Mouse (Mus musculus): ENCODE results near the gene Grhpr. TPM values are rescaled to one million over a fixed set of nuclear protein-coding genes. Genes with fewer than 3 reads are reported as not detected.

Grhpr gene
- polyA plus RNA-seq, 1 experiment, result 27.7 TPM

DNA sequence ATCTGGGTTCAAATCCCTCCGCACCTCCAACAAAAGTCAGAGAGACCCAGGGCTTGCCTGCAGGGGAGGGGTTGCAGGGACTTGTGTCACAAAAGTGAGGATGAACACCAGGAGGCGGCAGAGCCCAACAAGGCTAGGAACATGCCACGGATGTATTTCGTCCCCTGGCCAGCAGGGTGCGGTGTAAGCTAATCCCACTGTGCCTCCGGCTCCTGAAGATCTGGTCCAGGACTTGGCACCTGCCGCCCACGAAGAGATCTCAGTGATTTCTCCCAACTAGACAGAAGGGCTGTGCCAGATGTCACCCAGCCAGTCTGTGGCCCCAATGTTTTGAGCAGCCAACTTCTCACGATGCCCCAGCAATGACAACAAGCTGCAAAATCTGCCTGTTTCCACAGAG, 7.7 kb upstream of the Grhpr start:
- 11% methylated on average over 9 of the region's 9 CpGs for WGBS
- H3K27ac ChIP-seq (ENCODE audit: insufficient read depth, low read length), result no peak overlapping the region
- TF ChIP-seq CTCF (IDR thresholded peaks at IDR 0.05; ENCODE audit: extremely low read depth, insufficient read depth, insufficient read length, insufficient replicate concordance) (peak; percentile 96), POLR2A (IDR thresholded peaks at IDR 0.05; ENCODE audit: low read depth, low read length) (no peak)
- peak; percentile 73 to 86 for DNase-seq (ENCODE audit: low read depth in 1 of 2, low spot score in 2 of 2)
- H3K4me1 ChIP-seq (ENCODE audit: control insufficient read depth, insufficient read depth, insufficient read length), result peaks cover 25% of the 10 kb centered on the region; the same call in 1 of the 2 replicates
- H3K27me3 ChIP-seq (ENCODE audit: control insufficient read depth, insufficient read depth, low read length), result no peaks in the 10 kb centered on the region
- no peaks in the 10 kb centered on the region for H3K36me3 ChIP-seq (ENCODE audit: control insufficient read depth, insufficient read depth, low read length)
- H3K4me3 ChIP-seq (ENCODE audit: extremely low read depth, insufficient read depth, insufficient read length), result no peak overlapping the region

DNA sequence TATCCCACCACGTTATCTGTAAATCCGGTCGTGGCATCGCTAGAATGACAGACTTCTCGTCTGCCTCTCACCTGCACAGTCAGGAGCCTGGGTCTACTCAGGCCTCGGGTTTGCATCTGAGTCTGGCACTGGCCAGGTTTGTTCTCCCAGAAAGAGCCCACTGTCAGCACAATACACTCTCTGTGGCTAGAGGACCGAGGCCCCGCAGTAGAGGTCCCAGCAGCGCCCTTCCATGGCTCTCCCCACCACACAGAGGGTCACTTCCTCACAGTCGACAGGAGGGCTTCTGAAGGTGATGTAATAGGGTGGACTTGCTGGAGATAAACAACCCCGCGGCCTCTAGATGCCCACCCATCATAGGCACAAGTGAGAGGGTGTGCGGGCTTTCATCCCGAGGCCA, 7.3 kb upstream of the Grhpr start:
- 43% methylated on average over 14 of the region's 14 CpGs for WGBS
- no peaks in the 10 kb centered on the region for H3K36me3 ChIP-seq (ENCODE audit: control insufficient read depth, insufficient read depth, low read length)
- no peak overlapping the region for H3K27ac ChIP-seq (ENCODE audit: insufficient read depth, low read length)
- H3K4me1 ChIP-seq (ENCODE audit: control insufficient read depth, insufficient read depth, insufficient read length), result peaks cover 21% of the 10 kb centered on the region; the same call in 1 of the 2 replicates
- TF ChIP-seq CTCF (IDR thresholded peaks at IDR 0.05; ENCODE audit: extremely low read depth, insufficient read depth, insufficient read length, insufficient replicate concordance) (no peak), POLR2A (IDR thresholded peaks at IDR 0.05; ENCODE audit: low read depth, low read length) (no peak)
- no peak for DNase-seq (ENCODE audit: low read depth in 1 of 2, low spot score in 2 of 2)
- no peak overlapping the region for H3K4me3 ChIP-seq (ENCODE audit: extremely low read depth, insufficient read depth, insufficient read length)
- H3K27me3 ChIP-seq (ENCODE audit: control insufficient read depth, insufficient read depth, low read length), result no peaks in the 10 kb centered on the region

DNA sequence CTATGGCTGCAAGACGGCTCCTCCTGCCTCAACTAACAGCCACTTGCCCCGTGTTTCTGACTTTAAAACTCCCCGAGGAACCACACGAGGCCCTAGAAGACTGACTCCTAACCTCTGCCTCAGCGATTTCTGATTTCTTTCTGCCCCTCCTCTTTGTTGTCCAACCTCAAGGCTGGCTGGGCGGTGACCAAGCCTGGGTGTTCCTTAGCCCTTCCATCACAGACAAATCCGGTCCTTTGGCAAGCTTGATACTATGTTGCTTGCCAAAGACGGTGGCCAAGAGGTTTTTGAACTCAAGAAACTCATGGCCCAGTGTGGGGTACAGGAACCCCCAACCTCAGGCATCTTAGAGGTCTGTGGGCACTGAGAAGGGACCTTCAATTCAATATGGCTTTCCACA, 6.9 kb upstream of the Grhpr start:
- Histone ChIP-seq H3K27me3 (ENCODE audit: control insufficient read depth, insufficient read depth, low read length) (no peaks in the 10 kb centered on the region), H3K4me3 (ENCODE audit: extremely low read depth, insufficient read depth, insufficient read length) (no peak overlapping the region), H3K4me1 (ENCODE audit: control insufficient read depth, insufficient read depth, insufficient read length) (peaks cover 16% of the 10 kb centered on the region; the same call in 1 of the 2 replicates), H3K27ac (ENCODE audit: insufficient read depth, low read length) (no peak overlapping the region), H3K36me3 (ENCODE audit: control insufficient read depth, insufficient read depth, low read length) (no peaks in the 10 kb centered on the region)
- TF ChIP-seq POLR2A (IDR thresholded peaks at IDR 0.05; ENCODE audit: low read depth, low read length) (no peak), CTCF (IDR thresholded peaks at IDR 0.05; ENCODE audit: extremely low read depth, insufficient read depth, insufficient read length, insufficient replicate concordance) (no peak)
- DNase-seq (ENCODE audit: low read depth in 1 of 2, low spot score in 2 of 2), result no peak
- 83% methylated on average over 8 of the region's 8 CpGs for WGBS

DNA sequence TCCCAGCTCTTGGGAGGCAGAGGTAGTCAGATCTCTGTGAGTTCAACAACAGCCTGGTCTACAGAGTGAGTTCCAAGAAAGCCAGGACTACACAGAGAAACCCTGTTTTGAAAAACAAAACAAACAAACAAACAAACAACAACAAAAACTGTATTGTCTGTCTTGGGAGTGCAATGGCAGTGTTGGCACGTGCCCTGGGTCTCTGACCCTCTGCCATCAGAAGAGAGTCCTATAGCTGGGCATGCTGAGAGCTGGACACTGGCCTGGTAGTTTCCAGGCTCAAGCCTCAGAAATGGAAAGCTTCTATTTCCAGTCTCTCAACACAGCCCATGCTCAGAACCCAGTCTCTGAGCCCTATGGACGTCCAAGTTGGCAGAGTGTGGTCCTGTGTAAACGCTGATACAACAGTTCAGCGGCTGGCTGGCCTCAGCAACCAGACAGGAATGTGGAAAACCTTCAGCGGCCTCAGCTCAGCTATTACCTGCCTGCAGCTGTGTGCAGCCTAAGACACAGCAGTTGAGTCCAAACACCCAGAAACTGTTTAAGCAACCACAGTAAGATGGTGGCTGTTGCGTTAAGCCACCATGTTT, 5.1 kb upstream of the Grhpr start:
- no peak for DNase-seq (ENCODE audit: low read depth in 1 of 2, low spot score in 2 of 2)
- 87% methylated on average over 6 of the region's 6 CpGs for WGBS
- H3K27ac ChIP-seq (ENCODE audit: insufficient read depth, low read length), result no peak overlapping the region

DNA sequence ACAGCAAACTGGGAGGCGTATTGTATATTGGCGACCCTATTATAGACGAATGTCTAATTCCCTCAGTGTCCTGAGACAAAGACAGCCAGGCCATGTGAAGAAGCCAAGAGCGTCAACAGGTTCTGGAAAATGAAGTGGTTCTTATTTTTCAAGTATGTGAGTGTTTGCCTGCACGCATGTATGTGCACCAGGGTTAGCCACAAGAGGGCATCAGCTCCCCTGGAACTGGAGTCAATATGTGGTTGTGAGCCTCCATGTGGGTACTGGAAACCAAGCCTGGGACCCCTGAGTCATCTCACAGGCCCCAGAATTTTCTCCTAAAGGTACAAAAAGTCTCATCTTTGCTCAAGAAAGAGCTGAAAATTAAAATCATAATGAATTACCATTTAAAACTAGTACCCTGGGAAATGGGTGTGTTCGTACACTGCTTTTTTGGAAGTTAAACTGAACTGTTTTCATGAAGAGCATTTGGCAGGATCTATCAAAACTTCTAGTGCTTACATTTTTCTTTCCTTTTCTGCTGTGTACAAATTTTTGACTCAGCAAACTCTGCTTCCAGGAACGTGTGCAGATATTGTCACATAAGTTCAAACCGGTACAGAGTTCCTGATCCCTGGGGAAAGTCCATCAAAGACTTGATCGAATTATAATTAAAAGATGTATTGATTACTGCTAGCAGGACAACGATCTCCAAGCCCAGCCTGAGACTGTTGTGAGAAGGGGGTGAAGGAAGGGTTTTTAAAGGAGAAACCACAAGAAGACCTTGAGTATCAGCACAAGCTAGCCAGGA, 4.1 kb upstream of the Grhpr start:
- 90% methylated on average over 10 of the region's 10 CpGs for WGBS
- H3K27ac ChIP-seq (ENCODE audit: insufficient read depth, low read length), result no peak overlapping the region

More for the DNA sequence above, 5.1 kb upstream of the Grhpr start:
- no peak overlapping the region for H3K4me3 ChIP-seq (ENCODE audit: extremely low read depth, insufficient read depth, insufficient read length)
- peaks cover 8% of the 10 kb centered on the region; the same call in 1 of the 2 replicates for H3K4me1 ChIP-seq (ENCODE audit: control insufficient read depth, insufficient read depth, insufficient read length)
- H3K27me3 ChIP-seq (ENCODE audit: control insufficient read depth, insufficient read depth, low read length), result no peaks in the 10 kb centered on the region
- TF ChIP-seq POLR2A (IDR thresholded peaks at IDR 0.05; ENCODE audit: low read depth, low read length) (no peak), CTCF (IDR thresholded peaks at IDR 0.05; ENCODE audit: extremely low read depth, insufficient read depth, insufficient read length, insufficient replicate concordance) (no peak)
- no peaks in the 10 kb centered on the region for H3K36me3 ChIP-seq (ENCODE audit: control insufficient read depth, insufficient read depth, low read length)

DNA sequence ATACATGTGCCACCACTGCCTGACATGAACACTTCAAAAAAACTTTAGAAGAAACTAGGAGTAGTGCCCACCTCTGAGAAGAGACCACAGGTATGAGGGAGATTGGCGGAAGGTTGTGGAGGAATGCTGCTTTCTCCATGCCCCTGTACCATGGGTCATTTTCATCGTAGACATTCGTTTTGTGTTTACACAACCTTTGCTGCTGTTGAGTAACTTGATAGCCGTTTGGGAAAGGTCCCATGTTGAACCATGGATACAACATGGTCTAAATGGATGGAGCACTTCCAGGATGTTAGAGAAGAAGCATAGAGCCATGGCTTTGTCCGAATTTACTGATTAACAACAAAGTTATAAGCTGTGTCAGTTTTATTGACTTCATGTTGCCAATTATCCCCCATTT, 3.0 kb upstream of the Grhpr start:
- no peak overlapping the region for H3K4me3 ChIP-seq (ENCODE audit: extremely low read depth, insufficient read depth, insufficient read length)
- no peaks in the 10 kb centered on the region for H3K27me3 ChIP-seq (ENCODE audit: control insufficient read depth, insufficient read depth, low read length)
- no peak for DNase-seq (ENCODE audit: low read depth in 1 of 2, low spot score in 2 of 2)
- WGBS, result 92% methylated on average over 5 of the region's 5 CpGs
- TF ChIP-seq POLR2A (IDR thresholded peaks at IDR 0.05; ENCODE audit: low read depth, low read length) (no peak), CTCF (IDR thresholded peaks at IDR 0.05; ENCODE audit: extremely low read depth, insufficient read depth, insufficient read length, insufficient replicate concordance) (no peak)
- H3K27ac ChIP-seq (ENCODE audit: insufficient read depth, low read length), result no peak overlapping the region
- peaks cover 13% of the 10 kb centered on the region for H3K4me1 ChIP-seq (ENCODE audit: control insufficient read depth, insufficient read depth, insufficient read length)
- H3K36me3 ChIP-seq (ENCODE audit: control insufficient read depth, insufficient read depth, low read length), result no peaks in the 10 kb centered on the region

More for the DNA sequence above, 4.1 kb upstream of the Grhpr start:
- Histone ChIP-seq H3K27me3 (ENCODE audit: control insufficient read depth, insufficient read depth, low read length) (no peaks in the 10 kb centered on the region), H3K4me1 (ENCODE audit: control insufficient read depth, insufficient read depth, insufficient read length) (peaks cover 12% of the 10 kb centered on the region), H3K4me3 (ENCODE audit: extremely low read depth, insufficient read depth, insufficient read length) (no peak overlapping the region), H3K36me3 (ENCODE audit: control insufficient read depth, insufficient read depth, low read length) (no peaks in the 10 kb centered on the region)
- no peak for DNase-seq (ENCODE audit: low read depth in 1 of 2, low spot score in 2 of 2)
- TF ChIP-seq CTCF (IDR thresholded peaks at IDR 0.05; ENCODE audit: extremely low read depth, insufficient read depth, insufficient read length, insufficient replicate concordance) (no peak), POLR2A (IDR thresholded peaks at IDR 0.05; ENCODE audit: low read depth, low read length) (no peak)

All from spleen, adult 2 months (tissue).